Mouse (Mus musculus) ES-E14 (cell line): ENCODE results near the gene Add1.

Experiments
- CHD2 ChIP-seq: IDR thresholded peaks from 2 replicates; pipeline ENCODE4 v1.6.1; 2014; ENCODE audit warnings: mild to moderate bottlenecking, low read depth, low read length, inconsistent platforms
- HCFC1 ChIP-seq: IDR thresholded peaks from 2 replicates; pipeline ENCODE4 v1.6.1; 2012; ENCODE audit warnings: low read length, inconsistent platforms, borderline replicate concordance; ENCODE audit not compliant: insufficient read depth
- MAFK ChIP-seq: IDR thresholded peaks from 2 replicates; pipeline ENCODE4 v1.6.1; 2014; ENCODE audit warnings: mild to moderate bottlenecking, low read depth, low read length, inconsistent platforms; ENCODE audit not compliant: insufficient read depth
- ZC3H11A ChIP-seq: IDR thresholded peaks from 2 replicates; pipeline ENCODE4 v1.6.1; 2012; ENCODE audit warnings: low read depth, mild to moderate bottlenecking, inconsistent platforms, low read length, borderline replicate concordance
- ZNF384 ChIP-seq: IDR thresholded peaks from 2 replicates; pipeline ENCODE4 v1.6.1; 2012; ENCODE audit warnings: low read depth, low read length, inconsistent platforms

GRCm38 (mm10) chr5:34533820-34534219 is 39.6 kb upstream of the Add1 start:
- TF ChIP-seq CHD2, result no peak
- no peak for TF ChIP-seq ZC3H11A
- TF ChIP-seq ZNF384, result no peak
- no peak for TF ChIP-seq HCFC1
- TF ChIP-seq MAFK, result no peak
